Mouse (Mus musculus) gonadal fat pad, adult 2 months (tissue): ENCODE results near the gene Cstb. TPM values are rescaled to one million over a fixed set of nuclear protein-coding genes. Genes with fewer than 3 reads are reported as not detected.
"Not testable (repeated sequence)": the region's sequence is repeated elsewhere in the genome, so short reads cannot be mapped to it uniquely, and the experiment has no call there.

Experiments
- DNase-seq: peaks from one replicate; pipeline ENCODE4 v3.0.0-alpha.2; 2012; ENCODE audit warnings: low read depth
- polyA plus RNA-seq: library from polyadenylated mRNA; depleted of rRNA; stranded (reverse); fragments of >200 nt; gene quantifications from 2 replicates; pipeline ENCODE4 v1.2.3, GENCODE M21; 2012; rRNA removed

Gene Cstb
- 127 and 151 TPM in 2 replicates for polyA plus RNA-seq

GRCm38 (mm10) chr10:78425181-78426041, at the start of gene Cstb:
Gene Cstb, plus strand, starts transcription at chr10:78425669.
- DNase-seq, result no peak

- no peak for DNase-seq
These were observed 47.0 kb upstream of the Cstb start for GRCm38 (mm10) chr10:78378516-78378915.

- DNase-seq, result no peak
These were observed 41.9 kb upstream of the Cstb start for GRCm38 (mm10) chr10:78383567-78383966.

- no peak for DNase-seq
These were observed 39.9 kb upstream of the Cstb start for GRCm38 (mm10) chr10:78385520-78385919.

- DNase-seq, result no peak
These were observed 37.1 kb upstream of the Cstb start for GRCm38 (mm10) chr10:78388216-78388980.

- no peak for DNase-seq
These were observed 34.4 kb upstream of the Cstb start for GRCm38 (mm10) chr10:78390982-78391470.

GRCm38 (mm10) chr10:78392072-78392471, 33.4 kb upstream of the Cstb start:
- no peak for DNase-seq

GRCm38 (mm10) chr10:78395377-78395776, 30.1 kb upstream of the Cstb start:
- no peak for DNase-seq

- no peak for DNase-seq
These were observed 29.4 kb upstream of the Cstb start for GRCm38 (mm10) chr10:78395819-78396624.

GRCm38 (mm10) chr10:78396625-78396885, 28.9 kb upstream of the Cstb start:
- no peak for DNase-seq

GRCm38 (mm10) chr10:78399090-78399657, 26.3 kb upstream of the Cstb start:
- DNase-seq, result no peak

GRCm38 (mm10) chr10:78401127-78401526, 24.3 kb upstream of the Cstb start:
- DNase-seq, result no peak

GRCm38 (mm10) chr10:78402301-78402922, 23.1 kb upstream of the Cstb start:
- no peak for DNase-seq

GRCm38 (mm10) chr10:78406152-78406551, 19.3 kb upstream of the Cstb start:
- no peak for DNase-seq

- no peak for DNase-seq
These were observed 18.3 kb upstream of the Cstb start for GRCm38 (mm10) chr10:78407132-78407531.

- DNase-seq, result no peak
These were observed 16.3 kb upstream of the Cstb start for GRCm38 (mm10) chr10:78409035-78409788.

- DNase-seq, result no peak
These were observed 13.6 kb upstream of the Cstb start for GRCm38 (mm10) chr10:78411851-78412250.

GRCm38 (mm10) chr10:78412319-78413151, 12.9 kb upstream of the Cstb start, which contains the start of gene Rrp1:
Gene Rrp1, minus strand, starts transcription at chr10:78413043.
- DNase-seq, result no peak

- DNase-seq, result no peak
These were observed 12.3 kb upstream of the Cstb start for GRCm38 (mm10) chr10:78413152-78413520.

GRCm38 (mm10) chr10:78414936-78415335, 10.5 kb upstream of the Cstb start:
- DNase-seq, result not testable (repeated sequence)
